Mouse (Mus musculus): Measurements from ENCODE around the gene Tsga10.

The Tsga10 gene

GRCm38 (mm10) chr1:37719761-37720640 is 146.2 kb downstream of the Tsga10 start, which contains the start of gene 2010300C02Rik:
2010300C02Rik (minus strand) TSS chr1:37720085.
- WGBS, result 2% methylated on average over 68 of the region's 69 CpGs

- WGBS, result 4% methylated on average over 49 of the region's 49 CpGs
Measured at GRCm38 (mm10) chr1:37719030-37719723, 147.1 kb downstream of the Tsga10 start.

GRCm38 (mm10) chr1:37718516-37718915 is 147.7 kb downstream of the Tsga10 start:
- 33% methylated on average over 7 of the region's 7 CpGs for WGBS

- WGBS, result 54% methylated on average over 14 of the region's 14 CpGs
Measured at GRCm38 (mm10) chr1:37717415-37718195, 148.6 kb downstream of the Tsga10 start.

- 44% methylated on average over 4 of the region's 4 CpGs for WGBS
Measured at GRCm38 (mm10) chr1:37712357-37712737, 153.9 kb downstream of the Tsga10 start.

GRCm38 (mm10) chr1:37711596-37712356 is 154.5 kb downstream of the Tsga10 start:
- WGBS, result 81% methylated on average over 10 of the region's 10 CpGs

GRCm38 (mm10) chr1:37711082-37711481 is 155.1 kb downstream of the Tsga10 start:
- 90% methylated on average over 5 of the region's 5 CpGs for WGBS

GRCm38 (mm10) chr1:37709736-37710135 is 156.5 kb downstream of the Tsga10 start:
- 69% methylated on average over 8 of the region's 8 CpGs for WGBS

- 95% methylated on average over 6 of the region's 6 CpGs for WGBS
Measured at GRCm38 (mm10) chr1:37708270-37708955, 157.8 kb downstream of the Tsga10 start.
